Mouse (Mus musculus) small intestine, adult 2 months (tissue): ENCODE data around the gene Tnfrsf17.

Source experiments
- CTCF ChIP-seq: fragments of 200-500 bp; IDR thresholded peaks from 2 replicates; pipeline ENCODE4 v1.5.1; 2012; ENCODE audit warnings: low read depth, mild to moderate bottlenecking, control low read depth, inconsistent platforms, low read length, moderate library complexity, mixed read lengths; ENCODE audit not compliant: insufficient replicate concordance, insufficient read length; ENCODE audit errors: extremely low read depth
- POLR2A ChIP-seq: fragments of 200-500 bp; IDR thresholded peaks from 2 replicates; pipeline ENCODE4 v1.6.1; 2012; ENCODE audit warnings: low read depth, mild to moderate bottlenecking, control low read depth, inconsistent platforms, low read length, moderate library complexity

GRCm38 (mm10) chr16:11305531-11305930 is 8.1 kb upstream of the Tnfrsf17 start:
- TF ChIP-seq POLR2A, result no peak
- TF ChIP-seq CTCF, result no peak
